Mouse (Mus musculus) MEL (cell line): ENCODE measurements around the gene Slc41a3. TPM values are rescaled to one million over a fixed set of nuclear protein-coding genes. Genes with fewer than 3 reads are reported as not detected.

Source experiments
- DNase-seq: peaks from one replicate; pipeline ENCODE4 v3.0.0; 2011; ENCODE audit warnings: low read depth, low spot score
- H3K27ac ChIP-seq: 2 replicates; pipeline ENCODE4 v1.5.1; 2012; ENCODE audit warnings: low read depth, mild to moderate bottlenecking, control low read depth, low read length, moderate library complexity; ENCODE audit not compliant: control insufficient read depth
- H3K27me3 ChIP-seq, 2 experiments: fragments of 150-350 bp in 1 of 2; sonication (generic) in 1 of 2; 2 replicates each; pipeline ENCODE4 v1.6.1; 2012; ENCODE audit warnings: low read length in 2 of 2, mild to moderate bottlenecking in 2 of 2, improper control_type of control experiment in 1 of 2, moderate library complexity in 1 of 2; ENCODE audit not compliant: insufficient read depth in 2 of 2, control insufficient read depth in 1 of 2
- H3K36me3 ChIP-seq, 2 experiments: 2 replicates each; pipeline ENCODE4 v1.6.1; 2012 to 2014; ENCODE audit warnings: low read length in 2 of 2, improper control_type of control experiment in 1 of 2, inconsistent platforms in 1 of 2, mild to moderate bottlenecking in 1 of 2; ENCODE audit not compliant: insufficient read depth in 2 of 2, control insufficient read depth in 1 of 2
- H3K4me1 ChIP-seq, 2 experiments: fragments of 150-350 bp in 1 of 2; sonication (generic) in 1 of 2; 2 replicates each; pipeline ENCODE4 v1.6.1; 2012; ENCODE audit warnings: low read length in 2 of 2, improper control_type of control experiment in 1 of 2, mild to moderate bottlenecking in 1 of 2; ENCODE audit not compliant: insufficient read depth in 2 of 2, control insufficient read depth in 1 of 2
- H3K4me3 ChIP-seq, 2 experiments: fragments of 150-350 bp in 1 of 2; sonication (generic) in 1 of 2; 2 replicates each; pipeline ENCODE4 v1.5.1; 2012; ENCODE audit warnings: low read depth in 2 of 2, low read length in 2 of 2, mild to moderate bottlenecking in 2 of 2, moderate library complexity in 2 of 2, control low read depth in 1 of 2, improper control_type of control experiment in 1 of 2; ENCODE audit not compliant: control insufficient read depth in 1 of 2, insufficient read depth in 1 of 2
- H3K79me2 ChIP-seq: 2 replicates; pipeline ENCODE4 v1.6.1; 2012; ENCODE audit warnings: mild to moderate bottlenecking, low read length, moderate library complexity; ENCODE audit not compliant: control insufficient read depth, poor library complexity, insufficient read depth
- H3K9ac ChIP-seq: 2 replicates; pipeline ENCODE4 v1.6.1; 2012; ENCODE audit warnings: low read depth, mild to moderate bottlenecking, control low read depth, low read length, moderate library complexity; ENCODE audit not compliant: control insufficient read depth, poor library complexity, severe bottlenecking
- H3K9me3 ChIP-seq: fragments of 150-350 bp; sonication (generic); replicated peaks from 2 replicates; pipeline ENCODE4 v1.6.1; 2012; ENCODE audit warnings: mild to moderate bottlenecking, low read length, improper control_type of control experiment, moderate library complexity; ENCODE audit not compliant: insufficient read depth
- BHLHE40 ChIP-seq: IDR thresholded peaks from 2 replicates; pipeline ENCODE4 v1.6.1; 2012; ENCODE audit warnings: low read depth, mild to moderate bottlenecking, inconsistent platforms, low read length, improper control_type of control experiment, borderline replicate concordance
- CHD2 ChIP-seq: IDR thresholded peaks from 2 replicates; pipeline ENCODE4 v1.6.1; 2011; ENCODE audit warnings: low read length, improper control_type of control experiment
- CTCF ChIP-seq, 3 experiments: IDR thresholded peaks in 2 of 3; conservative IDR thresholded peaks in 1 of 3; 2 replicates each; pipeline ENCODE4 v1.5.1; 2011 to 2012; ENCODE audit warnings: low read length in 3 of 3, low read depth in 2 of 3, mild to moderate bottlenecking in 2 of 3, improper control_type of control experiment in 1 of 3, inconsistent platforms in 1 of 3, mixed read lengths in 1 of 3, moderate library complexity in 1 of 3; ENCODE audit not compliant: control insufficient read depth in 1 of 3, insufficient read depth in 1 of 3, poor library complexity in 1 of 3, severe bottlenecking in 1 of 3
- EP300 ChIP-seq, 2 experiments: IDR thresholded peaks; 2 replicates each; pipeline ENCODE4 v1.6.1; 2011; ENCODE audit warnings: improper control_type of control experiment in 2 of 2, low read length in 2 of 2, low read depth in 1 of 2, mild to moderate bottlenecking in 1 of 2
- ETS1 ChIP-seq: IDR thresholded peaks from 2 replicates; pipeline ENCODE4 v1.6.1; 2012; ENCODE audit warnings: low read depth, mild to moderate bottlenecking, inconsistent platforms, low read length, improper control_type of control experiment, moderate library complexity
- GATA1 ChIP-seq: IDR thresholded peaks from 2 replicates; pipeline ENCODE4 v1.6.1; 2011; ENCODE audit warnings: low read depth, low read length, improper control_type of control experiment
- HCFC1 ChIP-seq: IDR thresholded peaks from 2 replicates; pipeline ENCODE4 v1.6.1; 2012; ENCODE audit warnings: low read depth, mild to moderate bottlenecking, inconsistent platforms, low read length, improper control_type of control experiment, moderate library complexity
- JUND ChIP-seq: IDR thresholded peaks from 2 replicates; pipeline ENCODE4 v1.6.1; 2011; ENCODE audit warnings: low read depth, mild to moderate bottlenecking, improper control_type of control experiment, low read length
- KAT2A ChIP-seq: conservative IDR thresholded peaks from 2 replicates; pipeline ENCODE4 v1.6.1; 2012; ENCODE audit warnings: low read depth, low read length, improper control_type of control experiment, inconsistent platforms
- MAFK ChIP-seq: IDR thresholded peaks from 2 replicates; pipeline ENCODE4 v1.6.1; 2011; ENCODE audit warnings: low read depth, mild to moderate bottlenecking, low read length, improper control_type of control experiment, borderline replicate concordance
- MAX ChIP-seq: IDR thresholded peaks from 2 replicates; pipeline ENCODE4 v1.6.1; 2011; ENCODE audit warnings: low read length, improper control_type of control experiment
- MAZ ChIP-seq: IDR thresholded peaks from 2 replicates; pipeline ENCODE4 v1.6.1; 2012; ENCODE audit warnings: low read depth, mild to moderate bottlenecking, inconsistent platforms, low read length, improper control_type of control experiment
- MEF2A ChIP-seq: IDR thresholded peaks from 2 replicates; pipeline ENCODE4 v1.6.1; 2014; ENCODE audit warnings: low read depth, mild to moderate bottlenecking, inconsistent platforms, low read length, improper control_type of control experiment; ENCODE audit not compliant: poor library complexity, insufficient replicate concordance, severe bottlenecking; ENCODE audit errors: extremely low read depth
- MYB ChIP-seq: IDR thresholded peaks from 2 replicates; pipeline ENCODE4 v1.6.1; 2011; ENCODE audit warnings: mild to moderate bottlenecking, low read depth, low read length, improper control_type of control experiment
- NELFE ChIP-seq: IDR thresholded peaks from 2 replicates; pipeline ENCODE4 v1.6.1; 2011; ENCODE audit warnings: low read depth, low read length, improper control_type of control experiment
- POLR2A ChIP-seq, 2 experiments: IDR thresholded peaks; 2 replicates each; pipeline ENCODE4 v1.6.1; 2011 to 2012; ENCODE audit warnings: low read length in 2 of 2, mild to moderate bottlenecking in 2 of 2, control low read depth in 1 of 2, improper control_type of control experiment in 1 of 2, low read depth in 1 of 2, moderate library complexity in 1 of 2; ENCODE audit not compliant: control insufficient read depth in 1 of 2, insufficient read depth in 1 of 2, poor library complexity in 1 of 2
- POLR2AphosphoS5 ChIP-seq: IDR thresholded peaks from 2 replicates; pipeline ENCODE4 v1.6.1; 2012; ENCODE audit warnings: low read depth, borderline replicate concordance, mild to moderate bottlenecking, inconsistent platforms, low read length, moderate library complexity, mixed read lengths
- RAD21 ChIP-seq: IDR thresholded peaks from 2 replicates; pipeline ENCODE4 v1.6.1; 2011; ENCODE audit warnings: mild to moderate bottlenecking, low read depth, low read length, improper control_type of control experiment
- RCOR1 ChIP-seq: IDR thresholded peaks from 2 replicates; pipeline ENCODE4 v1.6.1; 2012; ENCODE audit warnings: low read depth, mild to moderate bottlenecking, inconsistent platforms, low read length, improper control_type of control experiment
- SMC3 ChIP-seq: IDR thresholded peaks from 2 replicates; pipeline ENCODE4 v1.6.1; 2011; ENCODE audit warnings: low read depth, low read length, improper control_type of control experiment
- TBP ChIP-seq: IDR thresholded peaks from 2 replicates; pipeline ENCODE4 v1.8.0; 2011; ENCODE audit warnings: low read depth, low read length, improper control_type of control experiment
- TCF12 ChIP-seq: IDR thresholded peaks from 2 replicates; pipeline ENCODE4 v1.6.1; 2014; ENCODE audit warnings: low read depth, mild to moderate bottlenecking, inconsistent platforms, low read length, improper control_type of control experiment, moderate library complexity
- USF1 ChIP-seq: IDR thresholded peaks from 2 replicates; pipeline ENCODE4 v1.6.1; 2014; ENCODE audit warnings: low read depth, mild to moderate bottlenecking, inconsistent platforms, low read length, improper control_type of control experiment, moderate library complexity
- USF2 ChIP-seq, 2 experiments: IDR thresholded peaks; 2 replicates each; pipeline ENCODE4 v1.6.1; 2011 to 2012; ENCODE audit warnings: improper control_type of control experiment in 2 of 2, low read length in 2 of 2, borderline replicate concordance in 1 of 2, inconsistent platforms in 1 of 2, low read depth in 1 of 2, mild to moderate bottlenecking in 1 of 2; ENCODE audit not compliant: insufficient read depth in 1 of 2
- ZC3H11A ChIP-seq: IDR thresholded peaks from 2 replicates; pipeline ENCODE4 v1.6.1; 2012; ENCODE audit warnings: low read depth, mild to moderate bottlenecking, inconsistent platforms, low read length, improper control_type of control experiment
- ZNF384 ChIP-seq: IDR thresholded peaks from 2 replicates; pipeline ENCODE4 v1.6.1; 2012; ENCODE audit warnings: low read depth, mild to moderate bottlenecking, inconsistent platforms, low read length, improper control_type of control experiment
- polyA plus RNA-seq, 2 experiments: library from polyadenylated mRNA; stranded (reverse) in 1 of 2; unstranded in 1 of 2; fragments of >175 nt in 1 of 2; fragments of >200 nt in 1 of 2; gene quantifications; 2 replicates each; pipeline versions ENCODE4 v1.2.1 to v1.2.4; 2012; ENCODE audit warnings: low replicate concordance in 2 of 2, low read depth in 1 of 2; ENCODE audit not compliant: insufficient read length in 2 of 2, insufficient read depth in 1 of 2, missing spikeins in 1 of 2
- total RNA-seq: library from RNA; depleted of rRNA; stranded (reverse); fragments of 300-350 nt; gene quantifications from 2 replicates; pipeline ENCODE4 v1.2.3, GENCODE M21; 2012

Slc41a3 gene
- total and polyA plus RNA-seq, 3 experiments: 65.8 to 70.4 TPM; not detected in 1

- Histone ChIP-seq H3K4me3 (no peak overlapping the region), H3K4me1 (no peaks in the 10 kb centered on the region), H3K27ac (no peak overlapping the region), H3K9me3 (no peaks in the 10 kb centered on the region), H3K27me3 (no peaks in the 10 kb centered on the region), H3K9ac (no peak overlapping the region), H3K79me2 (no peaks in the 10 kb centered on the region), H3K36me3 (peaks cover 0 to 3% of the 10 kb centered on the region in 2 experiments; a peak in 2 of 4 replicates)
- no peak for DNase-seq
- TF ChIP-seq ZNF384 (no peak), MAX (no peak), MAZ (no peak), TBP (no peak), USF1 (no peak), POLR2AphosphoS5 (no peak), GATA1 (no peak), RCOR1 (no peak), MYB (no peak), MAFK (no peak), BHLHE40 (no peak), CTCF (IDR thresholded peaks at IDR 0.05 in 2 of 3, conservative IDR thresholded peaks at IDR 0.05 in 1 of 3; ENCODE audit: control insufficient read depth in 1 of 3, insufficient read depth in 1 of 3, low read depth in 2 of 3, low read length in 3 of 3, poor library complexity in 1 of 3, severe bottlenecking in 1 of 3) (no peak), ZC3H11A (no peak), JUND (no peak)
Measured at GRCm38 (mm10) chr6:90668693-90669092, 64.2 kb downstream of the Slc41a3 start.

GRCm38 (mm10) chr6:90678759-90679158 is 74.2 kb downstream of the Slc41a3 start:
- Histone ChIP-seq H3K9ac (no peak overlapping the region), H3K27ac (no peak overlapping the region), H3K4me1 (peaks cover 0 to 6% of the 10 kb centered on the region in 2 experiments; a peak in 1 of 4 replicates), H3K79me2 (no peaks in the 10 kb centered on the region), H3K27me3 (no peaks in the 10 kb centered on the region), H3K4me3 (no peak overlapping the region), H3K36me3 (peaks cover 0 to 5% of the 10 kb centered on the region in 2 experiments; a peak in 2 of 4 replicates), H3K9me3 (no peaks in the 10 kb centered on the region)
- TF ChIP-seq CTCF (IDR thresholded peaks at IDR 0.05 in 2 of 3, conservative IDR thresholded peaks at IDR 0.05 in 1 of 3; ENCODE audit: control insufficient read depth in 1 of 3, insufficient read depth in 1 of 3, low read depth in 2 of 3, low read length in 3 of 3, poor library complexity in 1 of 3, severe bottlenecking in 1 of 3): no peak
- TF ChIP-seq SMC3: no peak
- TF ChIP-seq MYB: no peak
- no peak for TF ChIP-seq NELFE
- no peak for TF ChIP-seq USF2 (IDR thresholded peaks at IDR 0.05; ENCODE audit: borderline replicate concordance in 1 of 2, insufficient read depth in 1 of 2, low read depth in 1 of 2, low read length in 2 of 2)
- TF ChIP-seq POLR2A (IDR thresholded peaks at IDR 0.05; ENCODE audit: control insufficient read depth in 1 of 2, insufficient read depth in 1 of 2, low read depth in 1 of 2, low read length in 2 of 2, poor library complexity in 1 of 2): no peak
- no peak for TF ChIP-seq GATA1
- no peak for TF ChIP-seq HCFC1
- TF ChIP-seq KAT2A: no peak
- no peak for TF ChIP-seq ETS1
- TF ChIP-seq RAD21: no peak
- no peak for TF ChIP-seq MEF2A
- no peak for TF ChIP-seq CHD2
- no peak for TF ChIP-seq EP300 (IDR thresholded peaks at IDR 0.05; ENCODE audit: low read depth in 1 of 2, low read length in 2 of 2)
- no peak for TF ChIP-seq TCF12
- no peak for DNase-seq
